Mouse (Mus musculus) embryo, embryonic 9.5 days (tissue): ENCODE data around the gene Tgfbi.

Experiments used
- DNase-seq: peaks from one replicate; pipeline ENCODE4 v3.0.0-alpha.2; 2017; ENCODE audit errors: extremely low spot score

Gene Tgfbi

GRCm38 (mm10) chr13:56634920-56635319 lies 25.6 kb downstream of the Tgfbi start:
- no peak for DNase-seq

DNA sequence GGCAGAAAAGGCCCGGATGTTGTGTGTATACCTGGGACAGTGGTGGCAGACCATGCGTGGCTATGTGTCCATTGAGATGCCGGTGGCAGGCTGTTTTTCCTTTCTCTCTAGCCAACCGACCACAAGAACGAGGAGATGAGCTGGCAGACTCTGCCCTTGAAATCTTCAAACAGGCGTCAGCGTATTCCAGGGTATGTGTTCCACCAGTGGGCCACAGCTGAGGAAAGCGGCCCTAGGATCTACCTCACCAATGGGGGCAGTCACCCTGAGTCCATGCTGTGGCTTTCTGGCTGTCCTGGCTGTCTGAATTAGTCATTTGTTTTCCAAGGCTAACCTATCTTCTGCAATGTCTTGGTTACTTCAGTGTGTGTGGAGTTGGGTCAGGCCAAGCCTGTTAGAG lies 27.7 kb downstream of the Tgfbi start:
- DNase-seq = no peak

DNA sequence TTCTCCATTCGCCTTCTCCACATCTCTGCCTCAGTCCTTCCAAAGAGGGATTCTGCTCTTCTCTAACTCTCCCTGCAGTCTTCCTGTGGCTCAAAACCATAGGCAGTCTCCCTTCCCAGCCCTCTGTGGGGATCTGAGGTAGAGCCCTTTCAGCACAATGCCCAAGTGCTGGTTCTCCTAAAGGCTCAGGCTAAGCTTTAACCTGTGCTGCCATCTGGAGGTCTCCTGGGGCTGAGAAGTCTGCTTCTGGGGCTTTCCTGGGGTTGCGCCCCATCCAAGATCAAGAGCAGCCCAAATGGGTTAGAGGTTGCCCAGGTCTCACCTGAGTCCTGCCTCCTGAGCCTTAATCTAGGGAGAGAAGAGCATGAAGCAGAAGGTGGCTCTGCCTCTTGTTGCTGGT lies 32.4 kb downstream of the Tgfbi start:
- no peak for DNase-seq

DNA sequence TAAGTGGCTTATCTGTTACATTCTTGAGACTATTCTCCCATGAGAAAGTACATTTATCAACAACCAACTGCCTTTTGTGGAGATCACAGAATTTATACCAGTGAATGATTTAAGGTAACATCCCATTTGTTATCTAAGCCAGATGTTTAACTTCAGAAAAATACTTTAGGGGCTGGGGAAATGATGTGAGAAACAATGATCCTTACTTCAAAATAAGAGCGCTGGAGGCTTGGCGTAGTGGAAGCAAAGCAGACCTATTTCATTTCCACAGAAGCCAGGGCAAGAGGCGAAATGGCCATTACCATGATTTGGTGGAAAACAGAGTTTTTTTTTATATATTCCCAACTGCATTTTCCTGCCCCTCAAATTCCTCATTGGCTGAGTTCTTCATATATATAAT lies 34.7 kb downstream of the Tgfbi start:
- no peak for DNase-seq

DNA sequence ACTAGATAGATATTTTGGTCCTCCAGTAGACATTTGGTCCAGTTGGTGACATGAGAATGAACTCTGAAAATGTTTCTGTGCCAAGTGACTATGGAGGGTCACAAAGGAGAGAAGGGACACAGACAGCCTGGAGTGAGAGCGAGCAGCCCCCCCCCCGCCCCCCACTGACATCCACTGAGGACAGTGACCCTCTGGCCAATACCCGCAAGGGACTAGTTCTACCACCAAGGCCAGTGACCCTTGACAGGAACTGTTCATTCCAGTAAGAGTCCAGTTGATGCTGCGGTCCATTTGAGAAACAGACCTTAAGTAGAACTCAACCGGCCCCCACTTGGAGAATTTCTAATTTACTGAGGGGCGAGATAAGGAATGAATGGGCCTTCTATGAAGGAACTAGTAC lies 36.4 kb downstream of the Tgfbi start:
- DNase-seq = no peak

DNA sequence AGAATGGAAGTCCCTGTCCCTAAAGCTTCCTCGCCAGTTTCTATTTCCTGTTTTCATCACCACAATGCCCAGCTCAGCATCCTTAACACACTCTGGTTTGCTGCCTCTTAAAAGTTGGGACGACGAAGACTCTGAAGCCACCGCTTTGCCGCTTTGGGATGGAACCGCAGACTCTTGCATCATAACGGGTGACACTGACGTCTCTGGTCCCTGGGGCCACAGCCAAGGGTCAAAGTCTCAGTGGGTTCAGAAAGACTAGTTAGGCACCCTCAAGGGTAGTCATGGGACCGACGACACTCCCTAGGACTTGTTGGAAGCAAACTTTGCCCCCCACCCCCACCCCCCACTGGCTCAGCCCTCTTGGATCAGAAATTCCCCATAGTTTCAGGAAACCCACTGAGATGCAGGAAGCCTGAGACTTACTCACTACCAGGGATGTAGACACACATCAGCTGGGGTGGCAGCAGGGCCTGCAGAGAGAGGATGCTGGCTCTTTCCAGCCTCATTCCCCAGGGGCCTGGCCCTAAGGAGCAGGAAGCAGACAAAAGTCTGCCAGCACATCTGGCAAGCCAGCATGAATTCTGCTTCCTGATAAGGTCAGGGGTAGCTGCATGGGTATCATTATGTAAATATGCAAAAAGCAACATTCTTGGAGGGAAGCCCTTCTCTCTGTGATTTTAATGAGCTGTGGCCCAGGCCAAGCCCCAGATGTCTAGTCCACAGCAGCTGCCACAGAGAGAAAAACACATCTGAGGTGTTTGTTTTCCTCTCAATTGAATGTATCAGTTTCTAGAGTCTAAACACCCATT lies 38.5 kb downstream of the Tgfbi start:
- DNase-seq = peak; percentile 32

DNA sequence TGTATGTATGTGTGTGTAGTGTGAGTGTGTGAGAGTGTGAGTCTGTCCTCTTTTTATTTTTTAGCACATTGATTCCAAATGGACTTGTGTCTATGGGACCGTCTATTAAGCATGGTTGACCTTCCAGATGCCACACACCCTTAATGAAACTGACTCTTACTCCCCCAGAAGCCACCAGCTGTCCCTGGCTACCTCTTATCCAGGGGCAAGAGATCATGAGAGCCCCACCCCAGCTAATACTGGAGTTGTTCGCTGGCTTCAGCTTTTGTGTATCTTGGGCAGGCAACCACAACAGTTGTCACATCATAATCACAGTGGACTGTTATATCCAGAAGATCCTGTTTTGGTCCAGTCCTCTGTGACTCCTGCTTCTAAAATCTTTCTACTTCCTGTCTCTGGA lies 40.7 kb downstream of the Tgfbi start:
- no peak for DNase-seq

DNA sequence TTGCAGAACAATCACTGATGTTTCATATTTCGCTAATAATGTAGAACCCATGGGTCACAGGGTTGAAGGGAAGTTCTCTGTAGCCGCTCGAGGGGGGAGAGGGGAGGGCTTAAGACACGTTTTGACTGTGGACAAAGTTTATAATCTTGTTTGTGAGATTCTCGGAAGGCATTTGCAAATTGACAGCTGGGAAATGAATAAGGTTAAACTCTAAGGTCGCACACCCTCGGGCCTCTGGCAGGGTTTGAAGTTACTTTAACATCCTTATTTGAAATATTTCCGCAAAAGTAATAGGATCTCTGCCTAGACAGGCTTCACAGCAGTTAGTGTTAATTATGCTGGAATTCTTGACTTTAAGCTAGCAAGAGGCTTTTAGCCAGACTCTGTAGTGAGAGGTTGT lies 43.1 kb downstream of the Tgfbi start:
- DNase-seq = no peak

GRCm38 (mm10) chr13:56654176-56654575 lies 44.9 kb downstream of the Tgfbi start:
- DNase-seq = no peak

- DNase-seq = peak; percentile 72
Observed at GRCm38 (mm10) chr13:56657946-56658512, 48.7 kb downstream of the Tgfbi start.

GRCm38 (mm10) chr13:56658931-56659330 lies 49.6 kb downstream of the Tgfbi start:
- DNase-seq = no peak

GRCm38 (mm10) chr13:56661914-56662621 lies 52.7 kb downstream of the Tgfbi start:
- DNase-seq = no peak

- DNase-seq = no peak
Observed at GRCm38 (mm10) chr13:56664256-56665170, 55.2 kb downstream of the Tgfbi start.

- DNase-seq = no peak
Observed at GRCm38 (mm10) chr13:56671206-56671605, 61.9 kb downstream of the Tgfbi start.

DNA sequence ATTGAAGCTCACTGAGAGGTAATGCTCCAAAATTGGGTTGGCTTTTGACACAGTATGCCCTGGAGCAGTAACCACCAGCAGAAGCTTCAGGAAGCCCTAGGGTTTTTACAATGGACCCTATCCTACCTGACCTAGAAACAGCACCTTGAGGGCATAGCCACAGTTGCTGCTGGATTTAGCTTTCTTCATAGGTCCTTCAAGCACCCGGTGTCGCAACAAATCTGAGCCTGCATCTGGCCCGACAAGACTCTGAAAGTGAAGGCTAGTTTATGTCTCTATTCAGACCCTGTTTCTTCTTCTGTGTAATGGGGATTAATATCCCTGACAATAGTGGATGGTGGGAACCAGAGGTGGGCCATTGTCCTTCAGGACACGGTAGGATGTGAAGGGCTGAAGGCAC lies 68.4 kb downstream of the Tgfbi start:
- DNase-seq = no peak

GRCm38 (mm10) chr13:56678188-56678787 lies 69.0 kb downstream of the Tgfbi start:
- DNase-seq = no peak

DNA sequence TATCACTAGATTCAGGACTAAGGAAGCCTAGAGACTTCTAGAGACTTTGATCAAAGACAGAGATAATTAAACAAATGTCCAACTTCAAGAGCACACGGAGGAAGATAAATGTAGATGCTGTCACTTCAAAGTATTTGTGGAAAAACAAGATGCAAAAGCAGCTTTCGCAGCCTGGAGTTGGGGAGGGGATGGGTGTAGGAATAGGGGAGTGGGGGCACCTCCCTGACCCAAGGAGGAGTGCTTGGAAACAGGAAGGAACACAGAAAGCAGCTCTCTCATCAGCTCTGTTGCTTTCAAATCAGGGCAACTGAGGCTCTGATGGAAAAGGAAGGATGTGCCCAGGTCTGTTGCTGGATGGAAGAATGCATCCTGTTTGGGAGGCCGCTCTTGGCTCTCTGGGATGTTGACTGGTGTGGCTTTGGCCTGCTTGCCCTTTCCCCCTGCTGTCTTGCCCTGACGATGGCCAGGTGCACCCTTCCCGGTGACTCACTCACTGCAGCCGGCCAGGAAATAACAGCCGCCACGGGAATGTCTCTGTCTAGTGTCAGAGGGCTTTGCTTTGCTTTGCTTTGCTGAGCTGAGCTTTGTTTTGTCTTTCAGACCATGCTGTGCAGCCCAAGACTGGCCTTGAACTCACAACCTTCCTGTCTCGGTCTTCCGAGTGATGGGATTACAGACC lies 69.6 kb downstream of the Tgfbi start:
- peak; percentile 31 for DNase-seq

DNA sequence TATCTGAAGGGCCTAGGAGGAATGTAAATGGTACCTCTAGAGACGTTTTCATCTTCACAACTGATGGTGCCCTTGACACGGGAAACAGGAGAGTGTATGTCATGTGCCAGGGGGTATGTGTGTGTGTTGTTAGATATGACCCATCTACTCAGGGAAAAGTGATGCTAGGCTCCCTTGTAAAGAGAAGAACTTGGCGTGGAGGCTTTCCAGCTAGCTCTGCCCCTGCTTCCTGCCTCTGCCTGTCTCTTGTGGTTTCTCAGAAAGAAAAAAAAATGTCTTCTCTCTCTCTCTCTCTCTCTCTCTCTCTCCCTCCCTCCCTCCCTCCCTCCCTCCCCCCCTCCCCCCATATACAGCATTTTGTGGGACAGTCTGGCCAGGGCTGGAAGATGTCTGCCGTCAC lies 72.6 kb downstream of the Tgfbi start:
- no peak for DNase-seq

DNA sequence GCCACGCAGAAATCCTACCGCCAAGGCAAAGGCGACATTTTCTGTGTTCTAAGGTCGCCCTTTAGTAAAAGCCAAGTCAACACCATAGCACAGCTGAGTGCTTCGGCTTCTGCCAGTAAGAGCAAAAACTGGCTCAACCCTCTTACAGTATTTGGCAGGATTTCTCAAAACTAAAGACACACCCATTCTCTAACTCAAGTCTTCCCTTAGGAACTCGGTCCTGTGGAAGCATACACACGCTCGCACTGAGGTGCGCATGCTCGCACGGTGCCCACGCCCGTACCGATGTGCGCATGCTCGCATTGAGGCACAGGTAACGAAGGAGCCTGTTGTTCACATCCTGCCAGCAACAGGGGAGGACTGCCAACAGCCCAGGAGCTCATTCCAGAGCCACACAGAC lies 73.0 kb downstream of the Tgfbi start:
- DNase-seq = no peak

GRCm38 (mm10) chr13:56683306-56683705 lies 74.0 kb downstream of the Tgfbi start:
- no peak for DNase-seq
